In genomic region chr5:36041756-36042155, GRCm38 (mm10) we compare ENCODE assay signal across 13 mouse cellular contexts.
DNase-seq lines count a peak whose midpoint lies in the region; ATAC-seq lines count a peak whose summit lies in the region.
"Had no signal": no experiment of that assay in that cellular context is flagged by ENCODE, and none has a peak within 500 bp of the region (broad histone marks: within the 10 kb centered on the region; RNA-seq: fewer than 3 reads in every experiment).

No protein-coding gene starts in this region.

- DNase-seq in heart, adult 18-20 months, result no peak
- no peak for DNase-seq in neural tube, embryonic 10.5 days (ENCODE audit: extremely low spot score, low spot score)
- peak; percentile 73 for DNase-seq in midbrain, embryonic 11.5 days (ENCODE audit: low spot score, missing footprints)
- no peak for DNase-seq in spleen, postnatal 10 days (ENCODE audit: low spot score in 2 of 2)
- no peak for DNase-seq in left cerebral cortex, postnatal 10 days (ENCODE audit: extremely low spot score in 1 of 2, low spot score in 2 of 2)
- DNase-seq in ovary, postnatal 10 days (ENCODE audit: low spot score), result no peak
- DNase-seq: cerebellum, postnatal 36 days; kidney, postnatal 4 days; right cerebral cortex, adult 18-20 months had no signal

- H3K9me3 ChIP-seq in heart, embryonic 16.5 days (replicated peaks; ENCODE audit: control insufficient read depth, low read length), result no peaks in the 10 kb centered on the region
- H3K9me3 ChIP-seq in neural tube, embryonic 13.5 days, result no peaks in the 10 kb centered on the region
- no peaks in the 10 kb centered on the region for H3K9me3 ChIP-seq in midbrain, embryonic 11.5 days (ENCODE audit: control insufficient read depth, low read length)
- H3K9me3 ChIP-seq: midbrain, embryonic 12.5 days had no signal

- peaks cover 20% of the 10 kb centered on the region for H3K4me1 ChIP-seq in heart, embryonic 16.5 days (ENCODE audit: control insufficient read depth, insufficient read depth, low read length)
- H3K4me1 ChIP-seq in neural tube, embryonic 13.5 days (replicated peaks), result peaks cover 23% of the 10 kb centered on the region
- H3K4me1 ChIP-seq in midbrain, embryonic 11.5 days (ENCODE audit: control insufficient read depth, insufficient read depth, low read length), result no peaks in the 10 kb centered on the region

- H3K36me3 ChIP-seq in heart, embryonic 16.5 days (ENCODE audit: control insufficient read depth, insufficient read depth), result 0 out of 2 replicates have a peak, but pooled peaks cover 3% of the 10 kb centered on the region
- H3K36me3 ChIP-seq in neural tube, embryonic 13.5 days, result peaks cover 5% of the 10 kb centered on the region; the same call in 1 of the 2 replicates
- no peaks in the 10 kb centered on the region; the same call in 1 of the 2 replicates for H3K36me3 ChIP-seq in midbrain, embryonic 11.5 days (ENCODE audit: control insufficient read depth, insufficient read depth, low read length)

- ATAC-seq in heart, embryonic 16.5 days (replicated peaks; ENCODE audit: extremely low read depth, insufficient read depth, low FRiP score), result no peak
- 0 out of 2 replicates have a peak, but pooled peaks have one; percentile 24 for ATAC-seq in neural tube, embryonic 13.5 days (ENCODE audit: low read depth)
- no peak for ATAC-seq in midbrain, embryonic 11.5 days (ENCODE audit: low FRiP score)
- ATAC-seq: activated CD4-positive, CD25-positive, alpha-beta regulatory T cell, adult 4 months had no signal

- WGBS in heart, embryonic 16.5 days, result 87% methylated on average over 6 of the region's 6 CpGs
- 88% methylated on average over 6 of the region's 6 CpGs for WGBS in neural tube, embryonic 13.5 days
- WGBS in midbrain, embryonic 11.5 days, result 87% methylated on average over 6 of the region's 6 CpGs

- no peaks in the 10 kb centered on the region for H3K27me3 ChIP-seq in heart, embryonic 16.5 days (ENCODE audit: control insufficient read depth, insufficient read depth, low read length)
- H3K27me3 ChIP-seq in neural tube, embryonic 13.5 days, result no peaks in the 10 kb centered on the region; the same call in 1 of the 2 replicates
- H3K27me3 ChIP-seq in midbrain, embryonic 11.5 days (ENCODE audit: control insufficient read depth, insufficient read depth, low read length), result no peaks in the 10 kb centered on the region
- H3K27me3 ChIP-seq: midbrain, embryonic 12.5 days had no signal

- intact Hi-C loops in left cerebral cortex, postnatal 10 days (cut with DNase I), result no loop called here

- H3K9ac ChIP-seq in heart, embryonic 16.5 days (ENCODE audit: low read length), result no peak overlapping the region
- no peak overlapping the region for H3K9ac ChIP-seq in neural tube, embryonic 13.5 days
- H3K9ac ChIP-seq in midbrain, embryonic 11.5 days (ENCODE audit: low read length), result no peak overlapping the region
- H3K9ac ChIP-seq: midbrain, embryonic 12.5 days had no signal

- H3K27ac ChIP-seq in heart, embryonic 16.5 days (ENCODE audit: low read length), result peak overlapping the region; percentile 80; the same call in 1 of the 2 replicates
- H3K27ac ChIP-seq in neural tube, embryonic 13.5 days (replicated peaks), result peak overlapping the region; percentile 78; the same call in 1 of the 2 replicates
- H3K27ac ChIP-seq in midbrain, embryonic 11.5 days (ENCODE audit: low read depth, low read length), result no peak overlapping the region

- no peak overlapping the region for H3K4me2 ChIP-seq in heart, embryonic 16.5 days (ENCODE audit: low read depth, low read length)
- no peak overlapping the region for H3K4me2 ChIP-seq in neural tube, embryonic 13.5 days
- H3K4me2 ChIP-seq in midbrain, embryonic 11.5 days, result no peak overlapping the region
- H3K4me2 ChIP-seq: midbrain, embryonic 12.5 days had no signal

- H3K4me3 ChIP-seq in heart, embryonic 16.5 days (ENCODE audit: low read length), result no peak overlapping the region
- no peak overlapping the region for H3K4me3 ChIP-seq in neural tube, embryonic 13.5 days
- H3K4me3 ChIP-seq in midbrain, embryonic 11.5 days (ENCODE audit: low read depth, low read length), result no peak overlapping the region
- H3K4me3 ChIP-seq: midbrain, embryonic 12.5 days had no signal
